Mouse (Mus musculus) megakaryocyte, embryonic 14.5 days (primary cell): ENCODE results near the gene Krba1. TPM values are rescaled to one million over a fixed set of nuclear protein-coding genes. Genes with fewer than 3 reads are reported as not detected.

Experiments used
- H3K27me3 ChIP-seq: replicated peaks from 2 replicates; pipeline ENCODE3; 2012; ENCODE audit warnings: inconsistent platforms
- H3K36me3 ChIP-seq: replicated peaks from 2 replicates; pipeline ENCODE3; 2012; ENCODE audit warnings: low read length, inconsistent platforms, mixed read lengths
- H3K4me1 ChIP-seq: 2 replicates; pipeline ENCODE4 v1.6.1; 2012; ENCODE audit warnings: inconsistent platforms
- H3K4me3 ChIP-seq: replicated peaks from 2 replicates; pipeline ENCODE3; 2012; ENCODE audit warnings: moderate library complexity, mild to moderate bottlenecking, inconsistent platforms
- H3K9me3 ChIP-seq: 2 replicates; pipeline ENCODE4 v1.6.1; 2012; ENCODE audit warnings: inconsistent platforms
- FLI1 ChIP-seq: IDR thresholded peaks from 2 replicates; pipeline ENCODE4 v1.6.1; 2012; ENCODE audit warnings: low read length, inconsistent platforms, mixed read lengths
- GATA1 ChIP-seq: IDR thresholded peaks from 3 replicates; pipeline ENCODE4 v1.6.1; 2012; ENCODE audit warnings: mixed read lengths, low read length, inconsistent platforms, borderline replicate concordance
- polyA plus RNA-seq: library from polyadenylated mRNA; stranded (reverse); fragments of >175 nt; gene quantifications from 2 replicates; pipeline ENCODE4 v1.2.3, GENCODE M21; 2012; ENCODE audit warnings: low replicate concordance; ENCODE audit not compliant: insufficient read depth

Krba1 gene
- polyA plus RNA-seq, 1 experiment = 1.0 TPM

DNA sequence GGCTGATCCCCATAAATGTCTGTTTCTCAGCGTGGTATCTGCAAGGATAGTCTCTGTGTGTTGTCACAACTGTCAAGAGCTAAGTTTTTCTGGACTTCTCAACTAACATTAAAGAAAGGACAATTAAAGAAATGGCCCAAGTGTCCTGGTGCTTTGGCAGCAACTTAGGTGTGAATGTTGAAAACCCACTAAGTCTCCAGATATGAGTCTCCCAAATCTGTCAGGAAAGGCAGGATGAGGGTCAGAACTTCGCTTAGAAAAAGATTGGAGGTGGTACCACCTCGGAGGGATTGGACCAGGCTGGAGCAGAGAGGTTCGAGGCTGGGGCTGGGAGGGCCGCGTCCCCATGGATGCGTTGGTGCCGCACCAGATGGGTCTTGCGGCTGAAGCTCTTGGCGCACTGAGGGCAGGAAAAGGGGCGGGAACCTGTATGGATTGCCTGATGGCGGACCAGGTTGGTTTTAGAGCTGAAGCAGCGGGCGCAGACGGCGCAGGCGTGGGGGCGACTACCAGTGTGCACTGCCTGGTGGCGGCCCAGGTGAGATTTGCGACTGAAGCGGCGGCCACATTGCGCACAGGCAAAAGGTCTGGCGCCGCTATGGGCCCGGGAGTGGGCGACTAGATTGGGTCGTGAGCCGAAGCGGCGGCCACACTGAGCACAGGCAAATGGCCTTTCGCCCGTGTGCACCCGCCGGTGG, 42.4 kb downstream of the Krba1 start:
- no peak overlapping the region for H3K4me3 ChIP-seq
- H3K36me3 ChIP-seq = peaks cover 30% of the 10 kb centered on the region
- H3K4me1 ChIP-seq = no peaks in the 10 kb centered on the region
- H3K9me3 ChIP-seq = peaks cover 43% of the 10 kb centered on the region
- no peak for TF ChIP-seq GATA1
- TF ChIP-seq FLI1 = no peak
- peaks cover 44% of the 10 kb centered on the region for H3K27me3 ChIP-seq

- Histone ChIP-seq H3K36me3 (peaks cover 30% of the 10 kb centered on the region), H3K4me1 (no peaks in the 10 kb centered on the region; the same call in 1 of the 2 replicates), H3K27me3 (peaks cover 50% of the 10 kb centered on the region), H3K9me3 (peaks cover 50% of the 10 kb centered on the region), H3K4me3 (peak overlapping the region; percentile 31)
- TF ChIP-seq GATA1 (no peak), FLI1 (no peak)
These were observed 43.2 kb downstream of the Krba1 start for GRCm38 (mm10) chr6:48438475-48439125.

DNA sequence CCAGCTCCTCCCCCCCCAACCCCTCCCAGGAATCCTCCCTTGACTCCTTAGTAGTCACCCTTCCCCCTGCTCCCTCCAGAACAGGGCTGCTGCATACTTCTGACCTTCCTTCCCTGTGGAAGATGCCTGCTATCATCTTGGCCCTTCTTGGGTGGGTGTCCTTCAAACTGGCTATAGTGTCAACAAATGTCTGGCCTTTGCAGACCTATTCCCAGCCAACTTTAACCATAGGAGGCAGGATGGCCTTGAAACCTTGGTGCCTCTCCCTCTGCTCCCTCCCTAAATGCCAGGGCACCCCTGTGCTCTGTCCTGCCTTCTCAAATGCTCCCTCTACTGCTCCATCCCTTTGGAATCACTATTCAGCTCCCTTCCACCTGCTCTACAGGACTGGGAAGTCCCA, 44.3 kb downstream of the Krba1 start:
- peaks cover 50% of the 10 kb centered on the region for H3K9me3 ChIP-seq
- TF ChIP-seq GATA1 (no peak), FLI1 (no peak)

GRCm38 (mm10) chr6:48440306-48441014, 45.1 kb downstream of the Krba1 start:
- Histone ChIP-seq H3K27me3 (peaks cover 57% of the 10 kb centered on the region), H3K9me3 (peaks cover 50% of the 10 kb centered on the region), H3K4me1 (peaks cover 15% of the 10 kb centered on the region), H3K36me3 (peaks cover 30% of the 10 kb centered on the region), H3K4me3 (no peak overlapping the region)
- no peak for TF ChIP-seq FLI1
- TF ChIP-seq GATA1 = no peak

More for the DNA sequence above, 44.3 kb downstream of the Krba1 start:
- no peak overlapping the region for H3K4me3 ChIP-seq
- peaks cover 30% of the 10 kb centered on the region for H3K36me3 ChIP-seq
- H3K27me3 ChIP-seq = peaks cover 53% of the 10 kb centered on the region
- peaks cover 7% of the 10 kb centered on the region for H3K4me1 ChIP-seq

DNA sequence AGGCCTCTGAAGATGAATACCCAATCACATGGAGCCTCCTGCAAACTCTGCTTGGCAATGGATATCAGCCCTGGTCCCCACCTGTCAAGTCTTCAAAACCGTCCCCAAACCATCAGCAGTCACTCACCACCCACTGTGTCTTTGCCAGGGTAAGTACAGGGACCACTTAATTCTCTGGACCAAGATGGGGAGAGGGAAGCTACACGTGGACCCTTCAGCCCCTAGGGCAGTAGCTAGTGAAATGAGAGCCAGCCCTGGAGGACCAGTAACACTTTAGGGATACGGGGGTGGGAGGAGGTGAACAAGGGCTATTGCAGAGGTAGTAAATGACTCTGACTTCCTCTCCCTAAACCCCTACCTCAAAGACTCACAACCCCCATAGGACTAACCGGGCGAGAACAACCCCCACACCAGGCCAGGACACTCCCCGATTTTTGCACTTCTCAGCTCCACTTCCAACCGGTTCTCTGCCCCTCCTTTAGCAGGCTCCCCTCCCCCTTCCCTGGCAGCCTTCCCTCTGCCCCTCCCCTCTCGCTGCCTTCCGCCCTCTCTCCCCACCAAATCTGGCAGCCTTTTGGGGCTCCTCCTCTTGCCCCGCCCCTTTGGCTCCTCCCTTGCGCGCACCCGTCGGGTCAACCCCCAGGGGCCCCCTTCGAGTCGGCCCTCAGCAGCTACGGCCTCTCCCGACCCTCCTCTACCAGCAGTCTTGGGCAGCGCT, 48.4 kb downstream of the Krba1 start:
- peak overlapping the region; percentile 90 for H3K4me3 ChIP-seq
- peaks cover 80% of the 10 kb centered on the region for H3K27me3 ChIP-seq
- peaks cover 25% of the 10 kb centered on the region for H3K4me1 ChIP-seq
- H3K9me3 ChIP-seq = peaks cover 40% of the 10 kb centered on the region
- peaks cover 20% of the 10 kb centered on the region for H3K36me3 ChIP-seq
- no peak for TF ChIP-seq GATA1
- TF ChIP-seq FLI1 = no peak

DNA sequence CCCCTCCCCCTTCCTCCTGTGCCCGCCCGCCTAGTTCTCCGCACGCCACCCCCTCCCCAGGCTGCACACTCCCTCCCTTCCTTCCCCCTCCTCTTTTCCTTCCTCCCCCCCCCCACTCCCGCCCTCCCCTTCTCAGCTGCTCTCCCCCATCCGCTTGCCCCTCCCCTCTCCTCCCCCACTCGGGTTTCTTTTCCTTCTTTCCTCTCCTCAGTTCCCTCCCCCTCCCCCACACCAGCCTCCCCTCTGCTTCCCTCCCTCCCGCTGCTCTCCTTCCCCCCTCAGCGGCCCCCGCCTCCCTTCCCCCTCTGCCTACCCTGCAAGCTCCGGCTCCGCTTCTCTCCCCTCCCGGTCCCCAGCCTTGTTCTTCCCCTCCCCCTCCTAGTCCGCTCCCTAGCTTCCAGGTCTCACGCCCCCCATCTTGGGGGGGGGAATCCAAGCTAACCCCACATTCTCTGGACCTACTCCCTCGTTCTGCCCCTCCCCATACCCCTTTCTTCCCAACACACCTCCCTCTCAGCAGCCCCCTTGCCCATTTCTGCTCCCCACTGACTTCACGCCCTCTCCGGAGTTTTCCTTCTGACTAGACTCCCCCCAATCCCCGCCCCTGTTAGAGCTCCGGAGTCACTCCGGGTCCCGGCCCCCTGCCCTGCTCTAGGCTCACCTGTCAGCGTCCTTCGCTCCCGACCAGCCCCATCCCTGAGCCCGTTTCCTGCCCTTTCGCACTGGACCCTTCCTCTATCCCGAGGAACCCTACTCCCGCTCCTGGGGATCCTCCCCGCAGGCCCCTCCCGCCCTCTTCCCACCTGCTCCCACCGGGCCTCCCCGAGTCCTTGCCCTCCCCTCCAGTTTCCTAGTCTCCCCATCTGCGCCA, 49.2 kb downstream of the Krba1 start:
- Histone ChIP-seq H3K4me3 (peak overlapping the region; percentile 90), H3K36me3 (peaks cover 15% of the 10 kb centered on the region), H3K4me1 (peaks cover 25% of the 10 kb centered on the region), H3K27me3 (peaks cover 87% of the 10 kb centered on the region), H3K9me3 (peaks cover 34% of the 10 kb centered on the region)
- TF ChIP-seq GATA1 (no peak), FLI1 (no peak)

DNA sequence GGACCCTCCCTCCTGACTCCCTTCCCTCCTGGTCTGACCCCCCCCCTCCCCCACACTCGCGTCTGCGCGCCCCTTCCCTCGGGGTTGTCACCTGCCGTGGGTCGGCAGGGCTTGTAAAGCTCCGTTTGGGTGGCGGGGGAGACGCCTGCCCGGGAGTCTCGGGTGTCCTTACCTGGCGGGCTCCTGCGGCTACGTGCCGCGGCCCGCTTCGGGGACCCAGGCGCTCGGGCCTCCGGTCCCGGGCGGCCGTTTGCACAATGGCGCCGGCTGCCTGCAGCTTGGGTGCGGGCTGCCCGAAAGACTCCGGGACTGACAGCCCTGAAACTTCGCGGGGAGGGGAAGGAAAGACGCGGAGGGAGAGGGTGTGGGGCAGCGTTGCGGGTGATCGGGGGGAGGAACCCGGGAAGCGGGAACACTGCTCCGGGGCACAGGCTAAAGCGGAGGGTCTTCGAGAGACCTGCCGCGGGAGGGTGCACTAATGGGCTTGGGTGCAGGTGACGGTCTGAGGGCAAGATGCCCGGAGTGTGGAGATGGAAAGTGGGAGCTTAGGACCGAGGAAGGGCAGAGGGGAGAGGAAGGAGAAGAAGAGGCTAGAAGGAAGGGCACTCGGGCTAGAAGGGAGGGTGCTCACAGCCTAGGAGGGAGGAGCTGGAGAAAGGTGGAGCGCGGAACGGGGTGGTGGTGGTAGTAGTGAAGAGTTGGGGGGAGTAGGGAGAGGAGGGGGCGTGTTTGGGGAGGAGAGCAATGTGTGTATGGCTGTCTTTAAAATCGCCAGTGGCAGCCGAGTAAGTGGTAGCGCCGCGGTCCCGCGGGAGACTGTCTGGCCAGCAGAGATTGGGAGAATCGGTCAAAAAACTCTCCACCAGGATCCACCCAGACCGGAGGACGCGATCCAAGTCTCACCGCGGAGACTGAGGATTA, 50.1 kb downstream of the Krba1 start, which contains the start of gene Zfp467:
TSS of gene Zfp467 (minus strand) at position 645 of the 921 bp plus-strand sequence.
- Histone ChIP-seq H3K4me1 (peaks cover 25% of the 10 kb centered on the region), H3K4me3 (peak within 1 kb of the TSS; percentile 90), H3K9me3 (peaks cover 30% of the 10 kb centered on the region), H3K36me3 (peaks cover 15% of the 10 kb centered on the region), H3K27me3 (peaks cover 91% of the 10 kb centered on the region)
- TF ChIP-seq FLI1 = no peak
- no peak for TF ChIP-seq GATA1

- no peak for TF ChIP-seq GATA1
- no peak for TF ChIP-seq FLI1
- H3K4me3 ChIP-seq = peak overlapping the region; percentile 90
- peaks cover 91% of the 10 kb centered on the region for H3K27me3 ChIP-seq
- H3K9me3 ChIP-seq = peaks cover 23% of the 10 kb centered on the region
- H3K36me3 ChIP-seq = peaks cover 12% of the 10 kb centered on the region
- peaks cover 25% of the 10 kb centered on the region for H3K4me1 ChIP-seq
These were observed 50.9 kb downstream of the Krba1 start for GRCm38 (mm10) chr6:48446256-48446655.
